ENCODE assay signal across 18 mouse cellular contexts in genomic region chr3:154913641-154914040, GRCm38 (mm10).
"Had no signal": no experiment of that assay in that cellular context is flagged by ENCODE, and none has a peak within 500 bp of the region (broad histone marks: within the 10 kb centered on the region; RNA-seq: fewer than 3 reads in every experiment).

No protein-coding gene starts in this region.

- H3K36me3 ChIP-seq: limb, embryonic 12.5 days; limb, embryonic 15.5 days; lung, embryonic 15.5 days; neural tube, embryonic 12.5 days; neural tube, embryonic 15.5 days had no signal

- H3K9ac ChIP-seq: limb, embryonic 12.5 days; limb, embryonic 15.5 days; liver, embryonic 14.5 days; liver, postnatal 0 days; lung, embryonic 15.5 days; neural tube, embryonic 12.5 days; neural tube, embryonic 15.5 days had no signal

- H3K4me3 ChIP-seq: layer of hippocampus, adult 2 months; limb, embryonic 12.5 days; limb, embryonic 15.5 days; lung, embryonic 15.5 days; neural tube, embryonic 12.5 days; neural tube, embryonic 15.5 days had no signal

- ATAC-seq: liver, postnatal 0 days had no signal

- H3K9me3 ChIP-seq: limb, embryonic 12.5 days; limb, embryonic 15.5 days; lung, embryonic 15.5 days; neural tube, embryonic 12.5 days; neural tube, embryonic 15.5 days had no signal

- H3K4me2 ChIP-seq: limb, embryonic 12.5 days; limb, embryonic 15.5 days; liver, embryonic 11.5 days; lung, embryonic 15.5 days; midbrain, embryonic 11.5 days; neural tube, embryonic 12.5 days; neural tube, embryonic 15.5 days had no signal

- H3K27me3 ChIP-seq: limb, embryonic 12.5 days; limb, embryonic 15.5 days; lung, embryonic 15.5 days; neural tube, embryonic 12.5 days; neural tube, embryonic 15.5 days had no signal

- H3K4me1 ChIP-seq: limb, embryonic 12.5 days; limb, embryonic 15.5 days; lung, embryonic 15.5 days; neural tube, embryonic 12.5 days; neural tube, embryonic 15.5 days had no signal

- H3K27ac ChIP-seq: layer of hippocampus, adult 2 months; limb, embryonic 12.5 days; limb, embryonic 15.5 days; liver, embryonic 14.5 days; lung, embryonic 15.5 days; neural tube, embryonic 12.5 days; neural tube, embryonic 15.5 days had no signal

- DNase-seq: kidney, adult 18-20 months; kidney, adult 9 months; kidney, postnatal 14 days; layer of hippocampus, adult 9-11 months; liver, postnatal 0 days; lung, postnatal 10 days; lung, postnatal 4 days; thymus, adult 18-20 months; thymus, postnatal 36 days had no signal
